Mouse (Mus musculus): ENCODE data around the gene Abcc12. TPM values are rescaled to one million over a fixed set of nuclear protein-coding genes. Genes with fewer than 3 reads are reported as not detected.

Abcc12 gene
- total and polyA plus RNA-seq, 3 experiments, result 0.01 to 0.05 TPM; not detected in 1

DNA sequence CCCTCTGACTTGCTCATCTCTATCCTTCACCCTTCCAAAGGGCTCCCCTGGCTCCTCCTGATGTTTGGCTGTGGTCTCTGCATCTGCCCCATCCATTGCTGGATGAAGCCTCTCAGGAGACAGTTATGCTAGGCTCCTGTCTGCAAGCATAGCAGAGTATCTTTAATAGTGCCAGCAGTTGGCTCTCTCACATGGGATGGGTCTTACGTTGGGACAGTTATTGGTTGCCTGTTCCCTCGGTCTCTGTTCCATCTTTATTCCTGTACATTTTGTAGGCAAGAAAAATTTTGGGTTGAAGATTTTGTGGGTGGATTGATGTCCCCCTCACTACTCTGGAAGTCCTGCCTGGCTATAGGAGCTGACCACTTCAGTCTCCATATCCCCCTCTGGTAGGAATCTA, 117.3 kb downstream of the Abcc12 start:
- TF ChIP-seq TAL1 (conservative IDR thresholded peaks at IDR 0.05; ENCODE audit: low read depth, low read length), result no peak
- no peak for TF ChIP-seq GATA1 (IDR thresholded peaks at IDR 0.05; ENCODE audit: borderline replicate concordance, low read length)
- no peak for TF ChIP-seq GATA2 (IDR thresholded peaks at IDR 0.05; ENCODE audit: borderline replicate concordance, low read depth, low read length)
- TF ChIP-seq POLR2AphosphoS5 (IDR thresholded peaks at IDR 0.05; ENCODE audit: insufficient replicate concordance, low read depth, low read length), result no peak
- no peak for TF ChIP-seq CTCF (IDR thresholded peaks at IDR 0.05; ENCODE audit: low read depth, low read length)
- H3K4me1 ChIP-seq (ENCODE audit: insufficient read depth, low read depth, low read length), result no peaks in the 10 kb centered on the region
- no peaks in the 10 kb centered on the region for H3K36me3 ChIP-seq (replicated peaks)
- no peak for ATAC-seq (ENCODE audit: extremely low read depth, insufficient number of reproducible peaks, low FRiP score, poor library complexity, severe bottlenecking)
- no peak for DNase-seq (ENCODE audit: low spot score)
- no peaks in the 10 kb centered on the region for H3K27me3 ChIP-seq (ENCODE audit: insufficient read depth, low read length)
- no peak overlapping the region for H3K4me3 ChIP-seq (ENCODE audit: low read depth, low read length)
- no peaks in the 10 kb centered on the region for H3K9me3 ChIP-seq (replicated peaks)

DNA sequence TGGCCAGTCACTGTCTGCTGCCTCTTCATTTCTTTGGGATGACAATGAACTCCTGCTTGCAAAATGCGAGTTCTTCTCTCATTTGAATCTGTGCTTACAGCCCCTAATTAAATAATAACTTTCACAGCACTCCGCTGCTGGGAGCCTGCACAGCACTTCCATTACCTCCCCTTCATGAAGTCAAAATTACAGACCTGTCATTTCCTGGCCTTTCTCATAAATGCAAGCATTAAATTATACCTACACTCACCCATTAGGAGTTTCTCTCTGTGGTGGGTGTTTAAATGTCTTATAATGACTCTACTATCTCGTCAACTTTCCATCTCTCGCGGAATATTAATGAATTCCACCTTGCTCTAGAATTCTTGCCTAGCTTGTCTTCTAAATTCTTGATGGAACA, 120.1 kb downstream of the Abcc12 start:
- no peak for TF ChIP-seq POLR2AphosphoS5 (IDR thresholded peaks at IDR 0.05; ENCODE audit: insufficient replicate concordance, low read depth, low read length)
- TF ChIP-seq TAL1 (conservative IDR thresholded peaks at IDR 0.05; ENCODE audit: low read depth, low read length), result no peak
- no peak for TF ChIP-seq GATA1 (IDR thresholded peaks at IDR 0.05; ENCODE audit: borderline replicate concordance, low read length)
- TF ChIP-seq CTCF (IDR thresholded peaks at IDR 0.05; ENCODE audit: low read depth, low read length), result no peak
- H3K4me3 ChIP-seq (ENCODE audit: low read depth, low read length), result no peak overlapping the region
- ATAC-seq (ENCODE audit: extremely low read depth, insufficient number of reproducible peaks, low FRiP score, poor library complexity, severe bottlenecking), result no peak
- no peak for DNase-seq (ENCODE audit: low spot score)
- no peaks in the 10 kb centered on the region for H3K9me3 ChIP-seq (replicated peaks)
- H3K36me3 ChIP-seq (replicated peaks), result no peaks in the 10 kb centered on the region
- no peaks in the 10 kb centered on the region for H3K4me1 ChIP-seq (ENCODE audit: insufficient read depth, low read depth, low read length)
- H3K27me3 ChIP-seq (ENCODE audit: insufficient read depth, low read length), result no peaks in the 10 kb centered on the region

DNA sequence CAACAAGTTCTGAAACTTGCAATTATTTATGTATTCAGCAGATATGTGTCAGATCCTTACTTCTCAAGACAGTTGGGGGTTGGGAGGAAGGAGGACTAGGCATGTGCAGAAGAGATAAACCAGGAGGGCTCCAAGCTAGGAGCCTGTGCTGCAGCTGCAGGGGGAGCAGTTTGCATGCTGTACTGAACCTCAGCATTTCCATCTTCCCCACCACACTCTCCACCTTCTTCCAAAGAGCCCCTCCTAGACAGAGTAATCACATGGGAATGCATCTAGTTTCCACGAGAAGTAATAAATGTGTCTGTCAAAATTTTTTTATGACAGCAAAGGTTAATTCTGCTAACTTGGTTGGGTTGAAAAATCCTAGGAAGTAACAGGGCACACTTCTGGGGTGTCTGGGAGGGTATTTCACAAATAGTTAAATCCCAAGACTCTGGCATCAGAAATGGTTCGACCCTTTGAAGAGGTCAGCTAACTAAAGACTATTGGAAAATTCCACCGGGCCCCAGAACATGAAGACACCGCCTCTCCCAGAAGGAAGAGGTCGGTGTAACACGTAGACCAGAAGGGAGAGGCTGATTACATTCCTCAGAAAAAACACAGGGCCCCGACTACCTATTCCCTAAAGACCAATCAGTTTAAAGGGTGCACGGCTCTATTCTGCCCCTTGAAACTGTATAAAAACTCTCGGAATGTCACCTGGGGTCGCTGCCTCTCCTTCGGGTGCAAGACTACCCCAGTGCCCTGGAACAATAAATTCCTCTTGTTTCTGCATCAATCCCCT, 126.6 kb downstream of the Abcc12 start:
- Histone ChIP-seq H3K9me3 (replicated peaks) (no peaks in the 10 kb centered on the region), H3K36me3 (replicated peaks) (no peaks in the 10 kb centered on the region), H3K4me3 (ENCODE audit: low read depth, low read length) (no peak overlapping the region), H3K4me1 (ENCODE audit: insufficient read depth, low read depth, low read length) (no peaks in the 10 kb centered on the region), H3K27me3 (ENCODE audit: insufficient read depth, low read length) (peaks cover 7% of the 10 kb centered on the region; the same call in 1 of the 2 replicates)
- TF ChIP-seq GATA1 (IDR thresholded peaks at IDR 0.05; ENCODE audit: borderline replicate concordance, low read length) (no peak), TAL1 (conservative IDR thresholded peaks at IDR 0.05; ENCODE audit: low read depth, low read length) (no peak), POLR2AphosphoS5 (IDR thresholded peaks at IDR 0.05; ENCODE audit: insufficient replicate concordance, low read depth, low read length) (no peak), GATA2 (IDR thresholded peaks at IDR 0.05; ENCODE audit: borderline replicate concordance, low read depth, low read length) (no peak), CTCF (IDR thresholded peaks at IDR 0.05; ENCODE audit: low read depth, low read length) (no peak)
- DNase-seq (ENCODE audit: low spot score), result no peak
- no peak for ATAC-seq (ENCODE audit: extremely low read depth, insufficient number of reproducible peaks, low FRiP score, poor library complexity, severe bottlenecking)

DNA sequence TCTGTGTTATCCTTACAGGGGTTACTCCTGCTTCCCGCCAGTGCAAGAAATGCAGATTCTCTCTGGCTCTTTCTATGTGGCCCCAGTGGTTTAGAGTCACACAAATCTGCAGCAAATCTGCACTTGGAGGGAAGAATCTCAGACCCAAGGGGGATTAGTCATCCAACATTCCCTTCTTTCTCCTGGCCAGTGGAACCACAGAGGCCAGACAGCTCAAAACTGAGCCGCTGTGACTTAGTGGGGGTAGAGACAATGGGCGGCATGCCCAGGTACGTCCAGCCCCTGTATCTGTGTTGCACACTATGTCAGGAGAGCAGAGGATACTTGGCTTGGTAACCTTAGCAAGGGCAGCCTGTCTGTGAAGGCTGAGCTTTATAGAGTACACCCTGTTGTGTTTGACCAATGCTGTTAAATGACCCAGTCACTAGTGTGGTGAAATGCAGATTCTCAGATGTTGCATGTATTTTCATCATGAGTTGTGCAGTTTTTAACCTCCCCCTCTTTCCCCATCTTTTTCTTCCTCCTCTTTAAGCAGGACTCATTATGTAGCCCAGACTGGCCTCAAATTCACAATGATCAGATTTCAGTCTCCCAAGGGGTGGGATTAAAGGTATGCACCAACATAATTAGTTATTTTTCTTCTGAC, 130.5 kb downstream of the Abcc12 start:
- Histone ChIP-seq H3K4me3 (ENCODE audit: low read depth, low read length) (no peak overlapping the region), H3K4me1 (ENCODE audit: insufficient read depth, low read depth, low read length) (no peaks in the 10 kb centered on the region), H3K27me3 (ENCODE audit: insufficient read depth, low read length) (peaks cover 7% of the 10 kb centered on the region; the same call in 1 of the 2 replicates), H3K9me3 (replicated peaks) (no peaks in the 10 kb centered on the region), H3K36me3 (replicated peaks) (no peaks in the 10 kb centered on the region)
- ATAC-seq (ENCODE audit: extremely low read depth, insufficient number of reproducible peaks, low FRiP score, poor library complexity, severe bottlenecking) (no peak), DNase-seq (ENCODE audit: low spot score) (no peak)
- TF ChIP-seq GATA1 (IDR thresholded peaks at IDR 0.05; ENCODE audit: borderline replicate concordance, low read length), result no peak
- no peak for TF ChIP-seq CTCF (IDR thresholded peaks at IDR 0.05; ENCODE audit: low read depth, low read length)
- no peak for TF ChIP-seq GATA2 (IDR thresholded peaks at IDR 0.05; ENCODE audit: borderline replicate concordance, low read depth, low read length)
- TF ChIP-seq POLR2AphosphoS5 (IDR thresholded peaks at IDR 0.05; ENCODE audit: insufficient replicate concordance, low read depth, low read length), result no peak
- TF ChIP-seq TAL1 (conservative IDR thresholded peaks at IDR 0.05; ENCODE audit: low read depth, low read length), result no peak

DNA sequence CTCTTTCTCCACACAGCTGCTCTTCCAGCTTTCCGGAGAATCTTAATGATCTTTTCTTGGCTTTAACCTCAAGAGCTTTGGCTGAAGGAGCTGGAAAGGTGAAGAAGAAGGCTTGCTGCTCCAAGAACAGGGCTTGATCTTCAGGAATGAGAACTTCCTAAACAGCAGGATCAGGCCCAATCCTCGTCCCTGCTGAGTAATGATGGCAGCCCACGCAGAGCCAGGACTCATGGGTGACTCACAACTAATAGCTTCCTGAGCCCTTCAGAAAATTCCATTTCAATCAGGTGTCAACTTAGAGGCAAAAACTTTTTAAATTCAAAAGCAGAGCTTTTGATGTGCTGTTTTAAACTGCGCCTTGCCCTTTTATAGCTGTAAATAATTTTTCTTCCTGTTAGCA, 135.0 kb downstream of the Abcc12 start:
- ATAC-seq (ENCODE audit: extremely low read depth, insufficient number of reproducible peaks, low FRiP score, poor library complexity, severe bottlenecking) (no peak), DNase-seq (ENCODE audit: low spot score) (no peak)
- Histone ChIP-seq H3K27me3 (ENCODE audit: insufficient read depth, low read length) (no peaks in the 10 kb centered on the region), H3K4me3 (ENCODE audit: low read depth, low read length) (no peak overlapping the region), H3K4me1 (ENCODE audit: insufficient read depth, low read depth, low read length) (no peaks in the 10 kb centered on the region), H3K9me3 (replicated peaks) (no peaks in the 10 kb centered on the region), H3K36me3 (replicated peaks) (no peaks in the 10 kb centered on the region)
- no peak for TF ChIP-seq CTCF (IDR thresholded peaks at IDR 0.05; ENCODE audit: low read depth, low read length)
- TF ChIP-seq GATA2 (IDR thresholded peaks at IDR 0.05; ENCODE audit: borderline replicate concordance, low read depth, low read length), result no peak
- TF ChIP-seq TAL1 (conservative IDR thresholded peaks at IDR 0.05; ENCODE audit: low read depth, low read length), result no peak
- TF ChIP-seq POLR2AphosphoS5 (IDR thresholded peaks at IDR 0.05; ENCODE audit: insufficient replicate concordance, low read depth, low read length), result no peak
- TF ChIP-seq GATA1 (IDR thresholded peaks at IDR 0.05; ENCODE audit: borderline replicate concordance, low read length), result no peak

DNA sequence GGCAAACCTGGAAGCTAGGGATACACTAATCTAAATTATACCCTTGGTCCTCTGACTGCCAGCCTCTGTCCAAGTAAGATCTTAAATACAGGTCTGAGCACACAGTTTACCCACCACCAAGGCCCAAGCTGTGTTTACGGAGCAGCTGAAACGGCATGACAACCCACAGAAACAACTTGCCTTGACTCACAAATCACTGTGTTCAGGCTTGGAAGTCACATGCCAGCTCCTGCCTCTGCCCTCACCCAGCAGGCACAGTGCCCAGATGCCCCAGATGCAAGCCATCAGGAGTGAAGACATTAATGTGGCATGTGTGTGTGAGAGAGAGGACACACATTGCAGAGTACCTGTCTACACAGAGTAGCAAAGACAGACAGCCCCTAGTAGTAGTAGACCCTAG, 136.7 kb downstream of the Abcc12 start:
- no peaks in the 10 kb centered on the region for H3K4me1 ChIP-seq (ENCODE audit: insufficient read depth, low read depth, low read length)
- no peak for TF ChIP-seq CTCF (IDR thresholded peaks at IDR 0.05; ENCODE audit: low read depth, low read length)
- TF ChIP-seq GATA1 (IDR thresholded peaks at IDR 0.05; ENCODE audit: borderline replicate concordance, low read length), result no peak
- TF ChIP-seq POLR2AphosphoS5 (IDR thresholded peaks at IDR 0.05; ENCODE audit: insufficient replicate concordance, low read depth, low read length), result no peak
- no peak for TF ChIP-seq GATA2 (IDR thresholded peaks at IDR 0.05; ENCODE audit: borderline replicate concordance, low read depth, low read length)
- no peak for TF ChIP-seq TAL1 (conservative IDR thresholded peaks at IDR 0.05; ENCODE audit: low read depth, low read length)
- H3K27me3 ChIP-seq (ENCODE audit: insufficient read depth, low read length), result no peaks in the 10 kb centered on the region
- ATAC-seq (ENCODE audit: extremely low read depth, insufficient number of reproducible peaks, low FRiP score, poor library complexity, severe bottlenecking), result no peak
- no peaks in the 10 kb centered on the region for H3K9me3 ChIP-seq (replicated peaks)
- no peaks in the 10 kb centered on the region for H3K36me3 ChIP-seq (replicated peaks)
- DNase-seq (ENCODE audit: low spot score), result no peak
- no peak overlapping the region for H3K4me3 ChIP-seq (ENCODE audit: low read depth, low read length)
